Mouse (Mus musculus): ENCODE results near the gene Nudt9.

The Nudt9 gene

GRCm38 (mm10) chr5:104077508-104077907 lies 31.4 kb downstream of the Nudt9 start, which contains the start of gene Gm17660:
Gene Gm17660 (minus strand): TSS chr5:104077608.
- no peak for DNase-seq (ENCODE audit: low read depth, low spot score)

- no peak for DNase-seq (ENCODE audit: low read depth, low spot score)
Measured at GRCm38 (mm10) chr5:104080736-104081135, 34.6 kb downstream of the Nudt9 start.

GRCm38 (mm10) chr5:104085366-104085765 lies 39.3 kb downstream of the Nudt9 start:
- no peak for DNase-seq (ENCODE audit: low read depth, low spot score)

- no peak for DNase-seq (ENCODE audit: low read depth, low spot score)
Measured at GRCm38 (mm10) chr5:104089751-104090150, 43.6 kb downstream of the Nudt9 start.

- DNase-seq (ENCODE audit: low read depth, low spot score): no peak
Measured at GRCm38 (mm10) chr5:104095416-104096077, 49.4 kb downstream of the Nudt9 start.

- DNase-seq (ENCODE audit: low read depth, low spot score): no peak
Measured at GRCm38 (mm10) chr5:104096078-104096938, 50.2 kb downstream of the Nudt9 start.

- no peak for DNase-seq (ENCODE audit: low read depth, low spot score)
Measured at GRCm38 (mm10) chr5:104101678-104102531, 55.8 kb downstream of the Nudt9 start.

- DNase-seq (ENCODE audit: low read depth, low spot score): no peak
Measured at GRCm38 (mm10) chr5:104103171-104103570, 57.1 kb downstream of the Nudt9 start.

GRCm38 (mm10) chr5:104104111-104104510 lies 58.0 kb downstream of the Nudt9 start:
- no peak for DNase-seq (ENCODE audit: low read depth, low spot score)

- DNase-seq (ENCODE audit: low read depth, low spot score): no peak
Measured at GRCm38 (mm10) chr5:104108127-104108875, 62.2 kb downstream of the Nudt9 start.

- DNase-seq (ENCODE audit: low read depth, low spot score): no peak
Measured at GRCm38 (mm10) chr5:104108879-104109369, 62.8 kb downstream of the Nudt9 start.

GRCm38 (mm10) chr5:104109516-104109915 lies 63.4 kb downstream of the Nudt9 start:
- DNase-seq (ENCODE audit: low read depth, low spot score): no peak

GRCm38 (mm10) chr5:104110171-104110920 lies 64.2 kb downstream of the Nudt9 start:
- DNase-seq (ENCODE audit: low read depth, low spot score): peak; percentile 81

- DNase-seq (ENCODE audit: low read depth, low spot score): no peak
Measured at GRCm38 (mm10) chr5:104112016-104112415, 65.9 kb downstream of the Nudt9 start.

- no peak for DNase-seq (ENCODE audit: low read depth, low spot score)
Measured at GRCm38 (mm10) chr5:104112511-104112910, 66.4 kb downstream of the Nudt9 start.

- peak; percentile 62 for DNase-seq (ENCODE audit: low read depth, low spot score)
Measured at GRCm38 (mm10) chr5:104113491-104114172, 67.5 kb downstream of the Nudt9 start, which contains the start of gene Sparcl1. Gene Sparcl1 (minus strand): TSS chr5:104113733.
